Mouse (Mus musculus) midbrain, embryonic 16.5 days (tissue): ENCODE results near the gene Chka. TPM values are rescaled to one million over a fixed set of nuclear protein-coding genes. Genes with fewer than 3 reads are reported as not detected.

ENCODE experiments used
- ATAC-seq: fragments of 200-750 bp; cut with Nextera tagmentation; 2 replicates; pipeline ENCODE4 v1.8.0; 2017; ENCODE audit warnings: moderate TSS enrichment
- H3K27ac ChIP-seq: fragments of 300-500 bp; sonication (generic); 2 replicates; pipeline ENCODE4 v1.5.1; 2014; ENCODE audit warnings: mild to moderate bottlenecking, low read length, mixed read lengths
- H3K27me3 ChIP-seq: fragments of 300-500 bp; sonication (generic); 2 replicates; pipeline ENCODE4 v1.6.1; 2014; ENCODE audit warnings: low read depth, low read length, mixed read lengths; ENCODE audit not compliant: control insufficient read depth, insufficient read depth
- H3K36me3 ChIP-seq: fragments of 300-500 bp; sonication (generic); 2 replicates; pipeline ENCODE4 v1.6.1; 2014; ENCODE audit warnings: mild to moderate bottlenecking, low read length, moderate library complexity, mixed read lengths; ENCODE audit not compliant: control insufficient read depth, insufficient read depth
- H3K4me1 ChIP-seq: fragments of 300-500 bp; sonication (generic); 2 replicates; pipeline ENCODE4 v1.6.1; 2014; ENCODE audit warnings: mild to moderate bottlenecking, low read length, mixed read lengths; ENCODE audit not compliant: control insufficient read depth, insufficient read depth
- H3K4me2 ChIP-seq: fragments of 300-500 bp; sonication (generic); 2 replicates; pipeline ENCODE4 v1.6.1; 2014; ENCODE audit warnings: mild to moderate bottlenecking, low read length, mixed read lengths
- H3K4me3 ChIP-seq: fragments of 300-500 bp; sonication (generic); 2 replicates; pipeline ENCODE4 v1.5.1; 2014; ENCODE audit warnings: low read depth, mild to moderate bottlenecking, low read length, moderate library complexity, mixed read lengths
- H3K9ac ChIP-seq: fragments of 300-500 bp; sonication (generic); 2 replicates; pipeline ENCODE4 v1.6.1; 2014; ENCODE audit warnings: low read depth, low read length, mixed read lengths
- H3K9me3 ChIP-seq: fragments of 300-500 bp; sonication (generic); replicated peaks from 2 replicates; pipeline ENCODE4 v1.6.1; 2014; ENCODE audit warnings: mild to moderate bottlenecking, low read length, mixed read lengths; ENCODE audit not compliant: control insufficient read depth, poor library complexity, severe bottlenecking
- WGBS: fragments of 180-500 bp; shearing (Covaris S2); extraction: QIAGEN DNeasy Blood & Tissue Kit; methylation state at CpG from one replicate; pipeline ENCODE4 v1.1.7; 2014; 5-methylcytosine and 5-hydroxymethylcytosine counted together
- polyA plus RNA-seq: library from polyadenylated mRNA; unstranded; fragments of >200 nt; fragmentation: Nextera tagmentation; extraction: Ambion mirVana; gene quantifications from 2 replicates; pipeline ENCODE4 v1.2.1, GENCODE M21; 2015

Chka gene
- polyA plus RNA-seq, 1 experiment from 2014 or later = 56.1 TPM

- no peak overlapping the region for H3K27ac ChIP-seq
- WGBS = 88% methylated on average over 2 of the region's 2 CpGs
- no peaks in the 10 kb centered on the region for H3K4me1 ChIP-seq
- H3K4me2 ChIP-seq = no peak overlapping the region
- no peaks in the 10 kb centered on the region for H3K9me3 ChIP-seq
- no peak overlapping the region for H3K9ac ChIP-seq
- no peaks in the 10 kb centered on the region for H3K27me3 ChIP-seq
- no peak for ATAC-seq
- H3K4me3 ChIP-seq = no peak overlapping the region
- H3K36me3 ChIP-seq = no peaks in the 10 kb centered on the region
Measured at GRCm38 (mm10) chr19:3843629-3844028, 7.9 kb upstream of the Chka start.

GRCm38 (mm10) chr19:3844836-3845235 is 6.7 kb upstream of the Chka start:
- H3K9ac ChIP-seq = no peak overlapping the region
- WGBS = 89% methylated on average over 1 of the region's 1 CpGs
- H3K4me1 ChIP-seq = no peaks in the 10 kb centered on the region
- no peaks in the 10 kb centered on the region for H3K9me3 ChIP-seq
- no peaks in the 10 kb centered on the region for H3K27me3 ChIP-seq
- no peak for ATAC-seq
- no peaks in the 10 kb centered on the region for H3K36me3 ChIP-seq
- no peak overlapping the region for H3K4me3 ChIP-seq
- H3K4me2 ChIP-seq = no peak overlapping the region
- H3K27ac ChIP-seq = no peak overlapping the region

- ATAC-seq = no peak
- H3K9me3 ChIP-seq = no peaks in the 10 kb centered on the region
- H3K36me3 ChIP-seq = no peaks in the 10 kb centered on the region
- no peak overlapping the region for H3K9ac ChIP-seq
- no peaks in the 10 kb centered on the region for H3K27me3 ChIP-seq
- H3K4me2 ChIP-seq = no peak overlapping the region
- H3K4me3 ChIP-seq = no peak overlapping the region
- H3K4me1 ChIP-seq = no peaks in the 10 kb centered on the region
- H3K27ac ChIP-seq = no peak overlapping the region
- WGBS = 90% methylated on average over 9 of the region's 11 CpGs
Measured at GRCm38 (mm10) chr19:3845339-3845738, 6.2 kb upstream of the Chka start.

GRCm38 (mm10) chr19:3845803-3846406 is 5.7 kb upstream of the Chka start:
- H3K9me3 ChIP-seq = no peaks in the 10 kb centered on the region
- 86% methylated on average over 1 of the region's 1 CpGs for WGBS
- no peak overlapping the region for H3K4me2 ChIP-seq
- ATAC-seq = no peak
- no peaks in the 10 kb centered on the region; the same call in 1 of the 2 replicates for H3K4me1 ChIP-seq
- H3K27me3 ChIP-seq = no peaks in the 10 kb centered on the region
- no peak overlapping the region for H3K9ac ChIP-seq
- H3K27ac ChIP-seq = no peak overlapping the region
- no peaks in the 10 kb centered on the region for H3K36me3 ChIP-seq
- H3K4me3 ChIP-seq = no peak overlapping the region

GRCm38 (mm10) chr19:3846676-3847604 is 4.6 kb upstream of the Chka start:
- Histone ChIP-seq H3K36me3 (no peaks in the 10 kb centered on the region), H3K4me2 (no peak overlapping the region), H3K27me3 (no peaks in the 10 kb centered on the region), H3K4me3 (no peak overlapping the region), H3K9ac (no peak overlapping the region), H3K4me1 (no peaks in the 10 kb centered on the region; the same call in 1 of the 2 replicates), H3K9me3 (no peaks in the 10 kb centered on the region), H3K27ac (no peak overlapping the region)
- WGBS = 81% methylated on average over 10 of the region's 10 CpGs
- no peak for ATAC-seq

GRCm38 (mm10) chr19:3847711-3848110 is 3.9 kb upstream of the Chka start:
- no peaks in the 10 kb centered on the region; the same call in 1 of the 2 replicates for H3K4me1 ChIP-seq
- 79% methylated on average over 5 of the region's 5 CpGs for WGBS
- no peak overlapping the region for H3K27ac ChIP-seq
- H3K9me3 ChIP-seq = no peaks in the 10 kb centered on the region
- no peak overlapping the region for H3K4me2 ChIP-seq
- no peak for ATAC-seq
- H3K27me3 ChIP-seq = no peaks in the 10 kb centered on the region
- no peaks in the 10 kb centered on the region for H3K36me3 ChIP-seq
- H3K9ac ChIP-seq = no peak overlapping the region
- H3K4me3 ChIP-seq = no peak overlapping the region

GRCm38 (mm10) chr19:3848207-3848808 is 3.3 kb upstream of the Chka start:
- H3K27ac ChIP-seq = no peak overlapping the region
- H3K9ac ChIP-seq = no peak overlapping the region
- no peaks in the 10 kb centered on the region for H3K36me3 ChIP-seq
- H3K4me2 ChIP-seq = no peak overlapping the region
- 86% methylated on average over 7 of the region's 7 CpGs for WGBS
- H3K4me3 ChIP-seq = no peak overlapping the region
- no peaks in the 10 kb centered on the region for H3K9me3 ChIP-seq
- peaks cover 4% of the 10 kb centered on the region for H3K4me1 ChIP-seq
- no peaks in the 10 kb centered on the region for H3K27me3 ChIP-seq
- no peak for ATAC-seq

GRCm38 (mm10) chr19:3849251-3849650 is 2.3 kb upstream of the Chka start:
- Histone ChIP-seq H3K4me1 (peaks cover 13% of the 10 kb centered on the region), H3K9me3 (no peaks in the 10 kb centered on the region), H3K27ac (no peak overlapping the region), H3K36me3 (no peaks in the 10 kb centered on the region), H3K4me2 (no peak overlapping the region), H3K4me3 (no peak overlapping the region), H3K27me3 (no peaks in the 10 kb centered on the region), H3K9ac (no peak overlapping the region)
- 85% methylated on average over 2 of the region's 2 CpGs for WGBS
- ATAC-seq = no peak

GRCm38 (mm10) chr19:3850076-3850475 is 1.5 kb upstream of the Chka start:
- H3K4me3 ChIP-seq = no peak overlapping the region
- H3K27ac ChIP-seq = no peak overlapping the region
- ATAC-seq = no peak
- peaks cover 18% of the 10 kb centered on the region for H3K4me1 ChIP-seq
- H3K9ac ChIP-seq = no peak overlapping the region
- no peaks in the 10 kb centered on the region for H3K36me3 ChIP-seq
- H3K9me3 ChIP-seq = no peaks in the 10 kb centered on the region
- 33% methylated on average over 5 of the region's 5 CpGs for WGBS
- H3K4me2 ChIP-seq = no peak overlapping the region
- H3K27me3 ChIP-seq = no peaks in the 10 kb centered on the region
